Mouse (Mus musculus) midbrain, embryonic 14.5 days (tissue): ENCODE results near the gene Gm27027. TPM values are rescaled to one million over a fixed set of nuclear protein-coding genes. Genes with fewer than 3 reads are reported as not detected.
A peak's percentile ranks its signal among the peaks of the same experiment; 100 is the strongest.

Source experiments
- ATAC-seq: fragments of 200-750 bp; cut with Nextera tagmentation; 2 replicates; pipeline ENCODE4 v1.8.0; 2017; ENCODE audit warnings: moderate number of reproducible peaks, moderate library complexity; ENCODE audit not compliant: low FRiP score, low TSS enrichment
- DNase-seq: peaks from one replicate; pipeline ENCODE4 v3.0.0-alpha.2; 2015
- H3K27ac ChIP-seq: fragments of 300-500 bp; sonication (generic); replicated peaks from 2 replicates; pipeline ENCODE4 v1.5.1; 2014; ENCODE audit warnings: mild to moderate bottlenecking, low read depth, low read length, moderate library complexity
- H3K27me3 ChIP-seq: fragments of 300-500 bp; sonication (generic); 2 replicates; pipeline ENCODE4 v1.6.1; 2014; ENCODE audit warnings: low read length, control low read depth, mixed read lengths; ENCODE audit not compliant: control insufficient read depth, insufficient read depth
- H3K36me3 ChIP-seq: fragments of 300-500 bp; sonication (generic); 2 replicates; pipeline ENCODE4 v1.6.1; 2014; ENCODE audit warnings: low read length, control low read depth; ENCODE audit not compliant: control insufficient read depth, insufficient read depth
- H3K4me1 ChIP-seq: fragments of 300-500 bp; sonication (generic); 2 replicates; pipeline ENCODE4 v1.6.1; 2014; ENCODE audit warnings: mild to moderate bottlenecking, antibody characterized with exemption, low read length, control low read depth; ENCODE audit not compliant: control insufficient read depth, insufficient read depth
- H3K4me2 ChIP-seq: fragments of 300-500 bp; sonication (generic); 2 replicates; pipeline ENCODE4 v1.6.1; 2014; ENCODE audit warnings: mild to moderate bottlenecking, low read length, moderate library complexity
- H3K4me3 ChIP-seq: fragments of 300-500 bp; sonication (generic); replicated peaks from 2 replicates; pipeline ENCODE4 v1.5.1; 2014; ENCODE audit warnings: low read depth, low read length
- H3K9ac ChIP-seq: fragments of 300-500 bp; sonication (generic); replicated peaks from 2 replicates; pipeline ENCODE4 v1.6.1; 2014; ENCODE audit warnings: mild to moderate bottlenecking, low read length, moderate library complexity
- H3K9me3 ChIP-seq: fragments of 300-500 bp; sonication (generic); 2 replicates; pipeline ENCODE4 v1.6.1; 2016; ENCODE audit warnings: low read length, control low read depth, mixed read lengths; ENCODE audit not compliant: control insufficient read depth
- WGBS: fragments of 180-500 bp; shearing (Covaris S2); extraction: QIAGEN DNeasy Blood & Tissue Kit; methylation state at CpG from one replicate; pipeline ENCODE4 v1.1.7; 2014; 5-methylcytosine and 5-hydroxymethylcytosine counted together
- polyA plus RNA-seq: library from polyadenylated mRNA; unstranded; fragments of >200 nt; fragmentation: Nextera tagmentation; extraction: Ambion mirVana; gene quantifications from 2 replicates; pipeline ENCODE4 v1.2.1, GENCODE M21; 2014

The Gm27027 gene
- not detected in 2 replicates for polyA plus RNA-seq

DNA sequence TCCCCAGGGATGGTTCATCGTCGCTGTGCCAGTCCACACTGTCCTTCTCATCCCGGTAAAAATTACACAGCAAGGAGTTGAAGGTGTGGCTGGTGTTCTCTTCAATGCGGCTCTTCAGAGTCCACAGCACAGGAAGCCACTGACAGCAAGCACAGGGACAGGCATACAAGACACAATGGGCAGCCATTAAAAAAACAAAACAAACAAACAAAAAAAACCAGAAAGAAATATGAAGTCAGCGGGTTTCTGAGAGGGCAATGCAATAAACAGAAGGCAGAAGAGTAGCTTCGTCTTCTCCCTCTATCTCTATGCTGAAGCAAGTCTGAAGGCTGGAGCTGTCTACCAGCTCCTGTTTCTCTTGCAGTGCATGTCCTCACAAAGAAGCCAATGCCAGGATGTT is at the start of gene Gm27027:
Gm27027 (minus strand) TSS at position 101 of the 400 bp plus-strand sequence.
- DNase-seq, result no peak
- Histone ChIP-seq H3K27ac (no peak within 1 kb of the TSS), H3K9ac (no peak within 1 kb of the TSS), H3K4me1 (0 out of 2 replicates have a peak, but pooled peaks cover 3% of the 10 kb centered on the region), H3K27me3 (no peaks in the 10 kb centered on the region), H3K4me3 (no peak within 1 kb of the TSS), H3K36me3 (peaks cover 89% of the 10 kb centered on the region), H3K9me3 (no peaks in the 10 kb centered on the region), H3K4me2 (no peak within 1 kb of the TSS)
- ATAC-seq, result no peak
- WGBS, result 94% methylated on average over 6 of the region's 6 CpGs

DNA sequence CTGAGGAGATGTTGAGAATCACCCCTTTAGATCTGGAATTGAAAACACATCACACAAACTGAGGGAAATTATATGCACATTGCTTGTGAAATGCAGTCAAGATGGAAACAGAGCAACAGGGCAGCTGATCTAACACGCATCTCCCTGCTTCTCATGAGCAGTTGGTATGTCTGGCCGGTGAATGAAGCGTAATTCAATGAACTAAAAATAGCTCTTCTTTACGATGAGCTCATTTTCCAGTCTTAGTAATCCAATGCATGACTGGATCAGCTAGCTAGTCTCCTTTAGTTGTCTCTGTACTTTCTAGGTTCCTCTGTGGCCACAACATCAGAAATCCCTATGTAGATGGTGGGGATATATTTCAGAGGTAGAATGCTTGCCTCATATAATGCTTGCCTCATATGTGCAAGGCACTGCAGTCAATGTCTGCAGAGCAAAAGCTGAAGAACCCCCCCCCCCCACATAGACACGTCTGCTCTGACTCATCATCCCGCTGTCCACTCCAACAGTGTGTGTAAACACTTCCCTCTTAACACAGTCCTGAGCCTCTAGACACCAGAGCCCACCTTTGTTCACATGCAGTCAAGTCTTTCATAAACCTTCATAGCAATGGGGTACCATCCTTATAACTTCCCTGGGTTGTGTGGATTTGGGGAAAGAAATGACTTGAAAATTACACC is 49.4 kb upstream of the Gm27027 start:
- peaks cover 42% of the 10 kb centered on the region for H3K4me1 ChIP-seq

DNA sequence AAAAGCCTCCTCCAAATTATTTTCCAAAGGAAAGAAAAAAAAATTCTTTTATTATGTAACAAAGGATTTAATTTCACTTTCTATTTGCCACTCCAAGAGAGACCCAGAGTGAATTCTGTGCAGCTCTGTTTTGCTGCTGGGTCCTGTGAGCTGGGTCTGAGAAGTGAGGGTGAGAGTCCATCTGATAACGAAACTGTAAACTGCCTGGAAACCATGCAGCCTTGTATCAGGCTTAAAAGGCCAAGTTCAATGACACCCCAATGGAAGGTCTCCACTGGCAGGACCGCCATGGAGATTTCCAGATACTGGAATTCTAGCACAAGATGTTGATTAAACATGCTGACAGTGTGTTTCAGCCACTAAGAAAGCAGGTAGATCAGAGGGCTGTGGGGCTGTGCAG is 48.0 kb upstream of the Gm27027 start:
- Histone ChIP-seq H3K27ac (peak overlapping the region; percentile 80), H3K4me3 (no peak overlapping the region), H3K4me2 (no peak overlapping the region), H3K4me1 (peaks cover 32% of the 10 kb centered on the region), H3K9me3 (no peaks in the 10 kb centered on the region), H3K36me3 (no peaks in the 10 kb centered on the region), H3K9ac (no peak overlapping the region), H3K27me3 (no peaks in the 10 kb centered on the region)
- ATAC-seq (no peak), DNase-seq (no peak)
- WGBS, result 76% methylated on average over 2 of the region's 2 CpGs

More for the DNA sequence above, 49.4 kb upstream of the Gm27027 start:
- no peak overlapping the region for H3K9ac ChIP-seq
- no peak overlapping the region for H3K27ac ChIP-seq
- DNase-seq (no peak), ATAC-seq (no peak)
- no peak overlapping the region for H3K4me2 ChIP-seq
- no peaks in the 10 kb centered on the region for H3K36me3 ChIP-seq
- WGBS, result 83% methylated on average over 6 of the region's 6 CpGs
- no peaks in the 10 kb centered on the region for H3K27me3 ChIP-seq
- no peak overlapping the region for H3K4me3 ChIP-seq
- no peaks in the 10 kb centered on the region for H3K9me3 ChIP-seq

DNA sequence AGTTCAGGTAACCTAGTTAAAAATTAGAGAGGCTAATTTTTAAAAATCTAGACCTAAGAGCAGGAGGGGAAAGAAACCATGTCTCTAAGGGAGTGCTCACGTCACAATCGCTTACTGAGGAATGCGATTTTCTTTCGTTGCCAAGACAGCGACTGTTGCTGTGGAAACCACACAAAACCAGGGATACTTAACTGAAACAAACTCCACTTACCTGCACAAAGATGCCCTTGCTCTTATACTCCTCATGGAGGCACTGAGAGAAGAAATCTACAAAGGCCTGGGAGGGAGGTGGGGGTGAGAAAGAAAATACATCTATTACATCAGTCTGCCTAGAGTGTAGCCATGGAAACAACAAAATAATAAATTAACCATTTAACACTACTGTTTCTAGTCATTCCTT is 47.5 kb upstream of the Gm27027 start:
- Histone ChIP-seq H3K27me3 (no peaks in the 10 kb centered on the region), H3K4me1 (peaks cover 27% of the 10 kb centered on the region), H3K9ac (no peak overlapping the region), H3K27ac (peak overlapping the region; percentile 65), H3K4me3 (no peak overlapping the region), H3K4me2 (peak overlapping the region; percentile 22; the same call in 1 of the 2 replicates), H3K36me3 (no peaks in the 10 kb centered on the region), H3K9me3 (no peaks in the 10 kb centered on the region)
- 23% methylated on average over 5 of the region's 5 CpGs for WGBS
- DNase-seq, result peak; percentile 85
- peak; percentile 57; the same call in 1 of the 2 replicates for ATAC-seq

DNA sequence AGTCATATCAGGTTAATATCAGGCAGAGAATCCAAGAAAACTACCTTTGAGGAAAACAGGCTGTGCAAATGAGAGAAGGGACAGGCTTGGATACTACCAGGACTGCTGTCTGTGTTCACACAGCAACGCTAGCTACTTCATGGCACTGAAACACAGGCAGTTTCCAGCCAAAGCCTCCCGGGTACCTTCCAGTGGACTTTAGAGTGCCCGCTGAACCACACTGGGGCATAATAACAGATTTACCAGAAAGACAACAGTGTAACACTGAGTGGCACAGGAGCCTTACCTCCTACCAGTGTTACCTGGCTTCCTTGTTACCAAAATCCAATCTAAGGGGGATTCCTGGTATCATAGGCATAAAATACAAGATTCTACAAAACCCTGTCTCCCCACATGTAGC is 46.3 kb upstream of the Gm27027 start:
- no peak overlapping the region for H3K9ac ChIP-seq
- no peak overlapping the region for H3K4me3 ChIP-seq
- H3K4me1 ChIP-seq, result peaks cover 20% of the 10 kb centered on the region
- 96% methylated on average over 3 of the region's 3 CpGs for WGBS
- no peaks in the 10 kb centered on the region for H3K9me3 ChIP-seq
- no peak for DNase-seq
- no peak for ATAC-seq
- H3K36me3 ChIP-seq, result no peaks in the 10 kb centered on the region
- H3K4me2 ChIP-seq, result no peak overlapping the region
- H3K27ac ChIP-seq, result 0 out of 2 replicates have a peak overlapping the region, but pooled peaks have one; percentile 65
- H3K27me3 ChIP-seq, result no peaks in the 10 kb centered on the region

DNA sequence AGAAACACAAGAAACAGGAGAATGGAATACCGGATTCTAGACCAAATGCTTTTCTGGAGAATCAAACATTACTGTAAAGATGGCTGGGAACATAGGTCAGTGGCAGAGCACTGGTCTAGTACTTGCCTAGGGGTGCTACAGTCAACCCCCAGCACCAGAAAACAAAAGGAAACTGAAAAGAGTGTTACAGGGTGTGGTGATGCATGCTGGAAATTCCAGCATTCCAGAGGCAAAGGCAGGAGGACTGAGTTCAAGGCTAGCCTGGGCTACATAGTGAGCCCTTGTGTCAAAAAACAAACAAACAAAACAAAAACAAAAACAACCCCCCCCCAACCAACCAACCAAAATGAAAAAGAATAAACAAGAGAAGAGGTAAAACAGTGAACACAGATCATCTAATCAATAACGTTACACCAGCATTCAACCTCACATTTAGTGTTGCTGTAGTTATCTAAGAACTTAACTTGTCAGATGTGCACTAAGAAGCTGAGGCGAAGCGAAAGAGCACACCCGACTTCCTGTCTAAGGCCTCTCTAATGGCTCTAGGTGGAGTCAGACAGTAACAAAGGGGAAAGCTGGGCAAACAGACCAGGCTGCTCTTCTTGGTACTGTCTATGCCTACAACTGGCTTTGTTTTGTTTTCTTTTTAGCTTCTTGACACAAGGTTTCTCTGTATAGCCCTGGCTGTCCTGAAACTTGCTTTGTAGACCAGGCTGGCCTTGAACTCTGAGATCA is 44.4 kb upstream of the Gm27027 start:
- Histone ChIP-seq H3K27ac (no peak overlapping the region), H3K27me3 (no peaks in the 10 kb centered on the region), H3K9ac (no peak overlapping the region), H3K9me3 (no peaks in the 10 kb centered on the region), H3K4me2 (no peak overlapping the region), H3K4me3 (no peak overlapping the region), H3K36me3 (no peaks in the 10 kb centered on the region), H3K4me1 (peaks cover 20% of the 10 kb centered on the region)
- no peak for DNase-seq
- WGBS, result 90% methylated on average over 5 of the region's 5 CpGs
- ATAC-seq, result no peak

DNA sequence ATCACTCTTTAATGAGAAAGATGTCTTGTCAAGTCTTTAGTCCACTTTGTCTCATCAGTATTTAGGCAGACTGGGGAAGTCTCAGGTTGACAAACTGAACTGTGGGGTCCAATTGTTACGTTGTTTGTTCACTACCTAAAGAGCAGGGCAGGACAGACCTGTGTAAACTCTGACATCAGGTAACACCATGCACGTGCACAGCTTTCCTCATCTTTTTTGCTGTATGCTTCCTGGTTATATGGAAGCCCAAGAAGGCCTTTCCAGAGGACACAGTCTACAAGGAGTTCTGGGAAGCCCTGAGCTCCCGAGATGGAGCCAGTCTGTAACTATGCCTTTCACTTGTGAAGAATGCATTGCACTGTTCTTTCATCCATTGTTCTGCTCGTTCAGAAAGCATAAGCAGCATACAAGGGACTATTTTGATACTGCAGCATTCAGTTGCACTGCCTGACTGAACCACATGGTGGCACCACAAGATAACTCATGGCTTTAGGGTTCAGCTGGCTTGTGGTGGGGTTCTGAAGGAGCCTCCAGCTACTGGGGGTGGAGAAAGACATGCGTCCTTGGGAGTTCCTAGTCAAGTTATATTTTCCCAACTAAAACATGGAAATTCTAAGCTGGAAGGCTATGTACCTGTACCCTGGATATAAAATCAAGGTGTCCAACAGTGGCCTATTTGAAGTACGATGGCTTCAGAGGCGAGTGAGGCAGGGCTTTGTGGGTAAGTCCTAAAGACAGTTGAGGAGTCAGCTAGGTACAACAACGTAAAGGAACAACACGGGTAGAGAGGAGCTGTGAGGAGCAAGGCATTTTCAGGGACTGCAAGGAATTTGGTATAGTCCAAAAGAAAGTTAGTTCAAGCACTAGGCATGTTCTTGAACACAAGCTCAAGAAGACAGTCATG is 39.5 kb upstream of the Gm27027 start:
- ATAC-seq (peak; percentile 46), DNase-seq (peak; percentile 93)
- Histone ChIP-seq H3K27ac (peak overlapping the region; percentile 10; the same call in 1 of the 2 replicates), H3K9me3 (no peaks in the 10 kb centered on the region), H3K4me3 (no peak overlapping the region), H3K4me1 (no peaks in the 10 kb centered on the region), H3K27me3 (no peaks in the 10 kb centered on the region), H3K9ac (no peak overlapping the region), H3K36me3 (peaks cover 21% of the 10 kb centered on the region), H3K4me2 (no peak overlapping the region)
- WGBS, result 67% methylated on average over 9 of the region's 9 CpGs

DNA sequence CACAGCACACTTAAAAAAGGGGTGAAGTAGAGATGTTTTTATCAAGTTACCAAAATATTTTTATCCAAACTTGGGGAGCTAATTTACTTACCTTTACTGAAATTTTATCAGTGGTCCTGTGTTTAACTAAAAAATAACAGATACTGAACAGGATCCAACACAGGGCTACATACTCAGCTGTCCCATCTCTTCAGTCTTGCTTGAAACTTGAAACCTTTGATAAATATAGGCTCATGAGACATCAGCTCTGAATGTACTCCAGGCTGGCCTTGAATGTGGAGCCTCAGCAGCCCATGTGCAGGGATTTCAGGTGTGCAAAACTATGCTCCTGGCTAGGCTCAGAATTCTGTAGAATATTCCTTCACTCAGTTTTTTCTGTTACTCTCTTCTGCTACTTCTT is 34.4 kb upstream of the Gm27027 start:
- no peak overlapping the region for H3K4me3 ChIP-seq
- DNase-seq (no peak), ATAC-seq (no peak)
- no peaks in the 10 kb centered on the region for H3K4me1 ChIP-seq
- H3K9ac ChIP-seq, result no peak overlapping the region
- no peak overlapping the region for H3K4me2 ChIP-seq
- H3K27ac ChIP-seq, result no peak overlapping the region
- H3K27me3 ChIP-seq, result no peaks in the 10 kb centered on the region
- no peaks in the 10 kb centered on the region for H3K9me3 ChIP-seq
- H3K36me3 ChIP-seq, result peaks cover 21% of the 10 kb centered on the region
